Mouse (Mus musculus) small intestine, adult 2 months (tissue): ENCODE data around the gene Fam205c.

Experiments used
- CTCF ChIP-seq: fragments of 200-500 bp; IDR thresholded peaks from 2 replicates; pipeline ENCODE4 v1.5.1; 2012; ENCODE audit warnings: low read depth, mild to moderate bottlenecking, control low read depth, inconsistent platforms, low read length, moderate library complexity, mixed read lengths; ENCODE audit not compliant: insufficient replicate concordance, insufficient read length; ENCODE audit errors: extremely low read depth
- POLR2A ChIP-seq: fragments of 200-500 bp; IDR thresholded peaks from 2 replicates; pipeline ENCODE4 v1.6.1; 2012; ENCODE audit warnings: low read depth, mild to moderate bottlenecking, control low read depth, inconsistent platforms, low read length, moderate library complexity

GRCm38 (mm10) chr4:42870748-42871147, 3.3 kb downstream of the Fam205c start:
- TF ChIP-seq CTCF = no peak
- TF ChIP-seq POLR2A = no peak
